Mouse (Mus musculus) heart, postnatal 0 days (tissue): ENCODE data around the gene 2810006K23Rik. TPM values are rescaled to one million over a fixed set of nuclear protein-coding genes. Genes with fewer than 3 reads are reported as not detected.
A peak's percentile ranks its signal among the peaks of the same experiment; 100 is the strongest.

Experiments used
- ATAC-seq: fragments of 200-750 bp; cut with Nextera tagmentation; 2 replicates; pipeline ENCODE4 v1.8.0; 2017; ENCODE audit warnings: low read depth, moderate number of reproducible peaks, moderate library complexity; ENCODE audit not compliant: insufficient read depth
- DNase-seq: peaks from one replicate; pipeline ENCODE4 v3.0.0-alpha.2; 2016; ENCODE audit warnings: low spot score
- H3K27ac ChIP-seq: fragments of 300-500 bp; sonication (generic); 2 replicates; pipeline ENCODE4 v1.5.1; 2014; ENCODE audit warnings: low read depth, mild to moderate bottlenecking
- H3K27me3 ChIP-seq: fragments of 300-500 bp; sonication (generic); 2 replicates; pipeline ENCODE4 v1.6.1; 2014; ENCODE audit warnings: low read length, mixed read lengths; ENCODE audit not compliant: control insufficient read depth, insufficient read depth
- H3K36me3 ChIP-seq: fragments of 300-500 bp; sonication (generic); replicated peaks from 2 replicates; pipeline ENCODE4 v1.6.1; 2014; ENCODE audit warnings: low read length, mixed read lengths; ENCODE audit not compliant: control insufficient read depth, insufficient read depth
- H3K4me1 ChIP-seq: fragments of 300-500 bp; sonication (generic); 2 replicates; pipeline ENCODE4 v1.6.1; 2014; ENCODE audit warnings: antibody characterized with exemption; ENCODE audit not compliant: control insufficient read depth, insufficient read depth
- H3K4me2 ChIP-seq: fragments of 300-500 bp; sonication (generic); 2 replicates; pipeline ENCODE4 v1.6.1; 2014; ENCODE audit warnings: low read depth, mild to moderate bottlenecking, low read length, moderate library complexity
- H3K4me3 ChIP-seq: fragments of 300-500 bp; sonication (generic); 2 replicates; pipeline ENCODE4 v1.5.1; 2014; ENCODE audit warnings: low read depth, low read length
- H3K9ac ChIP-seq: fragments of 300-500 bp; sonication (generic); replicated peaks from 2 replicates; pipeline ENCODE4 v1.6.1; 2014; ENCODE audit warnings: low read depth, low read length, mixed read lengths
- H3K9me3 ChIP-seq: fragments of 300-500 bp; sonication (generic); replicated peaks from 2 replicates; pipeline ENCODE4 v1.6.1; 2016; ENCODE audit warnings: low read length; ENCODE audit not compliant: control insufficient read depth
- CTCF ChIP-seq: IDR thresholded peaks from 2 replicates; pipeline ENCODE4 v1.5.1; 2016; ENCODE audit warnings: antibody characterized with exemption, control low read depth, low read depth
- EP300 ChIP-seq: IDR thresholded peaks from 2 replicates; pipeline ENCODE4 v1.6.1; 2016; ENCODE audit warnings: antibody characterized with exemption, low read depth
- WGBS: fragments of 180-500 bp; shearing (Covaris S2); extraction: QIAGEN DNeasy Blood & Tissue Kit; methylation state at CpG from one replicate; pipeline ENCODE4 v1.1.7; 2014; 5-methylcytosine and 5-hydroxymethylcytosine counted together
- polyA plus RNA-seq: library from polyadenylated mRNA; unstranded; fragments of >200 nt; fragmentation: Nextera tagmentation; extraction: Ambion mirVana; gene quantifications from 2 replicates; pipeline ENCODE4 v1.2.1, GENCODE M21; 2015
- total RNA-seq: library from RNA; depleted of rRNA; stranded (reverse); fragments of >200 nt; gene quantifications from 2 replicates; pipeline ENCODE4 v1.2.3, GENCODE M21; 2014; ENCODE audit warnings: low replicate concordance

Gene 2810006K23Rik
- total and polyA plus RNA-seq, 2 experiments from 2014 or later = 12.4 to 20.0 TPM

GRCm38 (mm10) chr5:124310091-124310490 lies 17.8 kb upstream of the 2810006K23Rik start:
- Histone ChIP-seq H3K27ac (no peak overlapping the region), H3K4me2 (no peak overlapping the region), H3K36me3 (peaks cover 83% of the 10 kb centered on the region), H3K4me1 (no peaks in the 10 kb centered on the region), H3K9me3 (no peaks in the 10 kb centered on the region), H3K4me3 (no peak overlapping the region), H3K9ac (no peak overlapping the region), H3K27me3 (no peaks in the 10 kb centered on the region)
- DNase-seq = no peak
- no peak for ATAC-seq
- no peak for TF ChIP-seq CTCF
- TF ChIP-seq EP300 = no peak
- WGBS = 92% methylated on average over 11 of the region's 11 CpGs

GRCm38 (mm10) chr5:124315498-124315897 lies 12.4 kb upstream of the 2810006K23Rik start:
- no peaks in the 10 kb centered on the region for H3K9me3 ChIP-seq
- no peak overlapping the region for H3K4me2 ChIP-seq
- 93% methylated on average over 9 of the region's 9 CpGs for WGBS
- TF ChIP-seq EP300 = no peak
- TF ChIP-seq CTCF = no peak
- DNase-seq = no peak
- H3K27ac ChIP-seq = no peak overlapping the region
- H3K4me3 ChIP-seq = no peak overlapping the region
- H3K4me1 ChIP-seq = no peaks in the 10 kb centered on the region
- no peak overlapping the region for H3K9ac ChIP-seq
- H3K27me3 ChIP-seq = no peaks in the 10 kb centered on the region
- no peak for ATAC-seq
- peaks cover 59% of the 10 kb centered on the region for H3K36me3 ChIP-seq

- Histone ChIP-seq H3K9me3 (no peaks in the 10 kb centered on the region), H3K4me3 (no peak overlapping the region), H3K9ac (no peak overlapping the region), H3K27ac (no peak overlapping the region), H3K4me1 (no peaks in the 10 kb centered on the region), H3K4me2 (no peak overlapping the region), H3K36me3 (peaks cover 60% of the 10 kb centered on the region), H3K27me3 (no peaks in the 10 kb centered on the region)
- no peak for ATAC-seq
- WGBS = 89% methylated on average over 11 of the region's 11 CpGs
- DNase-seq = no peak
- TF ChIP-seq EP300 = no peak
- TF ChIP-seq CTCF = no peak
Measured at GRCm38 (mm10) chr5:124315941-124316340, 11.9 kb upstream of the 2810006K23Rik start.

GRCm38 (mm10) chr5:124317648-124318047 lies 10.2 kb upstream of the 2810006K23Rik start:
- H3K4me3 ChIP-seq = no peak overlapping the region
- ATAC-seq (no peak), DNase-seq (no peak)
- no peaks in the 10 kb centered on the region for H3K27me3 ChIP-seq
- no peaks in the 10 kb centered on the region for H3K9me3 ChIP-seq
- peaks cover 49% of the 10 kb centered on the region for H3K36me3 ChIP-seq
- WGBS = 80% methylated on average over 7 of the region's 7 CpGs
- H3K9ac ChIP-seq = no peak overlapping the region
- no peaks in the 10 kb centered on the region for H3K4me1 ChIP-seq
- H3K4me2 ChIP-seq = no peak overlapping the region
- TF ChIP-seq CTCF (no peak), EP300 (no peak)
- no peak overlapping the region for H3K27ac ChIP-seq

- WGBS = 1% methylated on average over 8 of the region's 8 CpGs
- Histone ChIP-seq H3K9me3 (no peaks in the 10 kb centered on the region), H3K27ac (peak overlapping the region; percentile 97)
Measured at GRCm38 (mm10) chr5:124326829-124327228, 1.1 kb upstream of the 2810006K23Rik start.

GRCm38 (mm10) chr5:124330086-124330485 lies 2.2 kb downstream of the 2810006K23Rik start:
- no peaks in the 10 kb centered on the region for H3K27me3 ChIP-seq
- 90% methylated on average over 6 of the region's 6 CpGs for WGBS
- no peak for DNase-seq

More at GRCm38 (mm10) chr5:124326829-124327228, 1.1 kb upstream of the 2810006K23Rik start:
- Histone ChIP-seq H3K4me1 (peaks cover 13% of the 10 kb centered on the region), H3K4me3 (peak overlapping the region; percentile 82), H3K9ac (peak overlapping the region; percentile 51; the same call in 1 of the 2 replicates), H3K36me3 (peaks cover 6% of the 10 kb centered on the region; the same call in 1 of the 2 replicates), H3K4me2 (peak overlapping the region; percentile 75), H3K27me3 (no peaks in the 10 kb centered on the region)
- TF ChIP-seq CTCF (no peak), EP300 (no peak)
- DNase-seq (no peak), ATAC-seq (no peak)

More at GRCm38 (mm10) chr5:124330086-124330485, 2.2 kb downstream of the 2810006K23Rik start:
- TF ChIP-seq EP300 (no peak), CTCF (no peak)
- Histone ChIP-seq H3K4me1 (peaks cover 23% of the 10 kb centered on the region), H3K4me3 (no peak overlapping the region), H3K27ac (no peak overlapping the region), H3K9ac (no peak overlapping the region), H3K4me2 (no peak overlapping the region), H3K9me3 (no peaks in the 10 kb centered on the region), H3K36me3 (no peaks in the 10 kb centered on the region)
- no peak for ATAC-seq
